Mouse (Mus musculus) midbrain, embryonic 11.5 days (tissue): ENCODE data around the gene Fam89a. TPM values are rescaled to one million over a fixed set of nuclear protein-coding genes. Genes with fewer than 3 reads are reported as not detected.

Source experiments
- ATAC-seq: fragments of 200-750 bp; cut with Nextera tagmentation; 2 replicates; pipeline ENCODE4 v1.8.0; 2017; ENCODE audit warnings: moderate TSS enrichment, moderate library complexity; ENCODE audit not compliant: low FRiP score
- DNase-seq: peaks from one replicate; pipeline ENCODE4 v3.0.0; 2015; ENCODE audit warnings: low spot score; ENCODE audit errors: missing footprints
- H3K27ac ChIP-seq: fragments of 300-500 bp; sonication (generic); 2 replicates; pipeline ENCODE4 v1.5.1; 2014; ENCODE audit warnings: low read depth, low read length
- H3K27me3 ChIP-seq: fragments of 300-500 bp; sonication (generic); 2 replicates; pipeline ENCODE4 v1.6.1; 2014; ENCODE audit warnings: mild to moderate bottlenecking, low read length, moderate library complexity, mixed read lengths; ENCODE audit not compliant: control insufficient read depth, insufficient read depth
- H3K36me3 ChIP-seq: fragments of 300-500 bp; sonication (generic); 2 replicates; pipeline ENCODE4 v1.6.1; 2014; ENCODE audit warnings: mild to moderate bottlenecking, low read length, moderate library complexity, mixed read lengths; ENCODE audit not compliant: control insufficient read depth, insufficient read depth
- H3K4me1 ChIP-seq: fragments of 300-500 bp; sonication (generic); 2 replicates; pipeline ENCODE4 v1.6.1; 2014; ENCODE audit warnings: low read length; ENCODE audit not compliant: control insufficient read depth, insufficient read depth
- H3K4me2 ChIP-seq: fragments of 300-500 bp; sonication (generic); 2 replicates; pipeline ENCODE4 v1.6.1; 2014; ENCODE audit warnings: mild to moderate bottlenecking, moderate library complexity
- H3K4me3 ChIP-seq: fragments of 300-500 bp; sonication (generic); 2 replicates; pipeline ENCODE4 v1.5.1; 2014; ENCODE audit warnings: low read depth, low read length
- H3K9ac ChIP-seq: fragments of 300-500 bp; sonication (generic); 2 replicates; pipeline ENCODE4 v1.6.1; 2014; ENCODE audit warnings: low read length
- H3K9me3 ChIP-seq: fragments of 300-500 bp; sonication (generic); 2 replicates; pipeline ENCODE4 v1.6.1; 2016; ENCODE audit warnings: low read length; ENCODE audit not compliant: control insufficient read depth
- WGBS: fragments of 180-500 bp; shearing (Covaris S2); extraction: QIAGEN DNeasy Blood & Tissue Kit; methylation state at CpG from one replicate; pipeline ENCODE4 v1.1.7; 2014; 5-methylcytosine and 5-hydroxymethylcytosine counted together
- polyA plus RNA-seq: library from polyadenylated mRNA; unstranded; fragments of >200 nt; fragmentation: Nextera tagmentation; extraction: Ambion mirVana; gene quantifications from 2 replicates; pipeline ENCODE4 v1.2.1, GENCODE M21; 2014

Fam89a gene
- 2.1 and 2.2 TPM in 2 replicates for polyA plus RNA-seq

DNA sequence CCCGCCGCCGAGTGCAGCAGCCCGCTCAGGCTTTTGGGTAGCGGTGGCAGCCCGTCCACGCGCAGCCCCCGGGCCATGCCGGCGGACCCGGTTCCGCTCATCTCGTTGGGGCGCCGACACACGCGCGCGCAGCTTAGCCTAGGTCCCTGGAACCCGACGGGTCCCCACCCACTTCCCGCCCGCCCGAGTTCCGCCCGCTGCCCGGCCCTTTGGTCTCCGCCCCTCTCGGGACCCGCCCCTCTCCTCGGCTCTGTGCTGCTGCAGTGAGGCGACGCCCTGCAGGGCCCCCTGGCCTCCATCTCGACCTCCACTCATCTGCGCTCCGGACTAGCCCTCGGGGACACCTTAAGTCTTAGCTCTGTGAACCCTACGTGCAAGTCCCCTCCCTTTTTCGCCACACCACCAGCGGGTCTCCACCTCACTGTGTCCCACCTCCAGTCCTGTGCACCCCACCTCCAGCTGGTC is at the start of gene Fam89a:
Fam89a (minus strand) TSS at position 124 of the 465 bp plus-strand sequence.
- WGBS: 1% methylated on average over 35 of the region's 41 CpGs
- H3K4me3 ChIP-seq: peak within 1 kb of the TSS; percentile 46
- ATAC-seq (peak; percentile 52), DNase-seq (peak; percentile 93)
- H3K9ac ChIP-seq: peak within 1 kb of the TSS; percentile 12; the same call in 1 of the 2 replicates
- peaks cover 42% of the 10 kb centered on the region for H3K27me3 ChIP-seq
- H3K27ac ChIP-seq: no peak within 1 kb of the TSS
- H3K4me2 ChIP-seq: peak within 1 kb of the TSS; percentile 69
- no peaks in the 10 kb centered on the region for H3K9me3 ChIP-seq
- H3K36me3 ChIP-seq: no peaks in the 10 kb centered on the region
- peaks cover 10% of the 10 kb centered on the region for H3K4me1 ChIP-seq

DNA sequence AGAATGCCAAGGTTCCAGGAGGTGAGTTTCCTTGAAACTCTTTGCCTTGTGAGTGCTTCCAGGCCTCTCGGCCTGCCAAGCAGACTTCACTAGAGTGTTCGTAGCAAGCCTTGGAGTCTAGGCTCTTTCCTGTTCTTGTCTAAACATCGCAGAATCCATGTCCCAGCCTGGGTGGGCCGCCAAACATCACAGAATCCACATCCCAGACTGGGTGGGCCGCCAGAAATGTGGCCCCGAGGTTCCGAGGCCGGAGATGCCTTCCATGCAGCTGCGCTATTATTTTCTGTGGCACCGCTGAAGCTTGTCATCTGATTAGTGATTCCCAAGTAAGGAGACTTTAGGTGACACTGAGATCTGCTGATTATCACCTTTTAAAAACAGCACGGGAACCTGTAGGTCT is 48.9 kb upstream of the Fam89a start:
- no peak overlapping the region for H3K27ac ChIP-seq
- 50% methylated on average over 11 of the region's 11 CpGs for WGBS
- no peak overlapping the region for H3K4me2 ChIP-seq
- no peak for ATAC-seq
- H3K27me3 ChIP-seq: peaks cover 8% of the 10 kb centered on the region
- H3K4me3 ChIP-seq: no peak overlapping the region
- H3K4me1 ChIP-seq: no peaks in the 10 kb centered on the region
- H3K36me3 ChIP-seq: no peaks in the 10 kb centered on the region
- no peaks in the 10 kb centered on the region for H3K9me3 ChIP-seq
- no peak for DNase-seq
- H3K9ac ChIP-seq: no peak overlapping the region

DNA sequence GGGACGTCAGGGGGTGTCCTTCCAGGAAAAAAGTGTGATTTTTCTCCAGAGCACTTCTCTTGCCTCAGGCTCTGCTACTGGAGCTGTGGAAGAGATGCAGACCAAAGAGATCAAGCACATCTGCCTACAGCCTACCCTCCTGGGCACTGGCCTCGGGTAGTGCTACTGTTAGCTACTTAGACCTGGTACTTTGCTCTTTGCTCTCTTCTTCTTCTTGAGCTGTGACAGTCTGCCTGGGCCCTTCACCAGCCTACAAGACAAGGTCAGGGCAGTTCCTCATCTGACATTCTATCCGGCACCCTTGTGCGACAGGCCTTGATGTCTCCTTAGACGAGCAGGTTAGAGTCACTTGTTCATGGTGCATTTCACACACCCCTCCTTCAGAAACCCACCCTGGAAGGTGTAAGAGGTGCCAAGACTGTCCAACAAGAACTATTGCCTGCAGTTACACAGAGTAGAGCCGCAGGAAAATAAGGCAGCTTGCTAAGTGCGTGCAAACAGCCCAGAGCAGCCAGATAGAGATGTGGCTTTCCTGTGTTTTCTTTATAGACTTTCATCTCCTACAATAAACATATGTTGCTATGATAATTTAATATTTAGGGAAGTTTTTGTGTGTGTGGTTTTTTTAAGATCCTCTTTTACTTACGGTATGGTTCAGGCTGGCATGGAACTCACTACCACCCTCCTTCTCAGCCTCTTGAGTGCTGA is 44.3 kb upstream of the Fam89a start:
- Histone ChIP-seq H3K27me3 (peaks cover 45% of the 10 kb centered on the region), H3K9ac (no peak overlapping the region)

DNA sequence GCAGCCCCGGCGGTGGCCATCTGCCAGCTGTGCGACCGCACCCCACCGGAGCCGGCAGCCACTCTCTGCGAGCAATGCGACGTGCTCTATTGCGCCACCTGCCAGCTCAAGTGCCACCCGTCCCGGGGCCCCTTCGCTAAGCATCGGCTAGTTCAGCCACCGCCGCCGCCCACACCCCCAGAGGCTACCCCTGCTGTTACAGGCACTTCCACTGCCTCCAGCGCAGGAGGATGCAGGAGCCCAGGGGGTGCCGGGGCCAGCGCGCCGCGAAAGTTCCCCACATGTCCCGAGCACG is 42.8 kb upstream of the Fam89a start:
- Histone ChIP-seq H3K27ac (no peak overlapping the region), H3K4me1 (peaks cover 21% of the 10 kb centered on the region), H3K4me3 (peak overlapping the region; percentile 58), H3K4me2 (peak overlapping the region; percentile 94), H3K36me3 (no peaks in the 10 kb centered on the region), H3K27me3 (peaks cover 49% of the 10 kb centered on the region), H3K9ac (peak overlapping the region; percentile 61), H3K9me3 (no peaks in the 10 kb centered on the region)
- DNase-seq (no peak), ATAC-seq (peak; percentile 26; the same call in 1 of the 2 replicates)
- WGBS: under 1% methylated on average over 25 of the region's 25 CpGs

More for the DNA sequence above, 44.3 kb upstream of the Fam89a start:
- Histone ChIP-seq H3K36me3 (no peaks in the 10 kb centered on the region), H3K9me3 (no peaks in the 10 kb centered on the region), H3K27ac (no peak overlapping the region), H3K4me1 (peaks cover 21% of the 10 kb centered on the region), H3K4me3 (no peak overlapping the region), H3K4me2 (peak overlapping the region; percentile 94; the same call in 1 of the 2 replicates)
- ATAC-seq (no peak), DNase-seq (no peak)
- WGBS: 74% methylated on average over 8 of the region's 8 CpGs

DNA sequence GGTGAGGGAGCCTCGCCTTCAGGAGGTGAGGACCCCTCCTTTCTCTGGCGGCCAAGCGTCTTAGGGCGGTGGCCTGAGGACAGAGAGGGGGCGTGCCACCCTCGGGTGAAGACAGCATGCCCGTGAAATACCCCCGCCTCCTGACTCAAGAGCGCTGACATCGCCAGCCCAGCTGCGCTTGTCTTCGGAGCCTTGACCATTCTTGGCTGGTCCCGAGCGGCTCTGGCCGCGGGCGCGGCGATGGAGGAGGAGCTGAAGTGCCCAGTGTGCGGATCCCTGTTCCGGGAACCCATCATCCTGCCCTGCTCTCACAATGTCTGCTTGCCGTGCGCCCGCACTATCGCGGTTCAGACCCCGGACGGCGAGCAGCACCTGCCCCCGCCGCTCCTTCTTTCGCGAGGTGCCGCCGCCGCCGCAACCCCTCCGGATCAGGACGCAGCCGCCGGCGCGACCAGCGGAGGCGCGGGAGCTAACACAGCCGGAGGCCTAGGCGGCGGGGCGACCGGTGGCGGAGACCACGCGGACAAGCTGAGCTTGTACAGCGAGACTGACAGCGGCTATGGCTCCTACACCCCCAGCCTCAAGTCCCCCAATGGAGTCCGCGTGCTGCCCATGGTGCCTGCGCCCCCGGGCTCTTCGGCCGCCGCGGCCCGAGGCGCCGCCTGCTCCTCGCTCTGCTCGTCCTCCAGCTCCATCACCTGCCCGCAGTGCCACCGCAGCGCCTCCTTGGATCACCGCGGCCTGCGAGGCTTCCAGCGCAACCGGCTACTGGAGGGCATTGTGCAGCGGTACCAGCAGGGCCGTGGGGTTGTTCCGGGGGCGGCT is 42.2 kb upstream of the Fam89a start:
- no peaks in the 10 kb centered on the region for H3K36me3 ChIP-seq
- peaks cover 49% of the 10 kb centered on the region for H3K27me3 ChIP-seq

DNA sequence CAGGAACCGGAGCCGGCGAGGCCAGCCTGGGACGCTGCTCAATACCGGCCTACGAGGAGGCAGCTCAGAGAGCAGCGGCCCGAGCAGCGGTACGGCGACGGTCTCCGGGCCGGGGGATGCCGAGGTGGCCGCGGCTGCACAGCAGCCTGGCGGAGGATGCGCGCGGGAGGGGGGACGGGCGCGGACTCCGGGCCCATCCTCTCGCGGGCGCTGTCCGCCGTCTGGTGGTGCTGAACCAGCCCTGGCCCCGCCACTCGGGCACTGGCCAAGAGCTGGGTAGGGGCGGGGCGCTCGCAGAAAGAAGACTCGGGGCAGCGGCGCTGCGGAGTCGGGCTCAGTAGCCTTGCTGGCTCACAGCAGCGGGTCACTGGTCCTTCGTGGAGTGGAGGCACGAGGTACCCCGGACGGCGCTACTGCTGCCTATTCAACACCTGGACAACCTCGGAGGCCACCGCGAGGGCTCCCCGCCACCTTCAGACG is 41.6 kb upstream of the Fam89a start:
- peaks cover 21% of the 10 kb centered on the region for H3K4me1 ChIP-seq
- H3K9me3 ChIP-seq: no peaks in the 10 kb centered on the region
- ATAC-seq (peak; percentile 84), DNase-seq (peak; percentile 99)
- peak overlapping the region; percentile 58 for H3K4me3 ChIP-seq
- no peaks in the 10 kb centered on the region for H3K36me3 ChIP-seq
- peak overlapping the region; percentile 61 for H3K9ac ChIP-seq
- H3K27me3 ChIP-seq: peaks cover 49% of the 10 kb centered on the region
- under 1% methylated on average over 49 of the region's 51 CpGs for WGBS
- peak overlapping the region; percentile 94 for H3K4me2 ChIP-seq
- H3K27ac ChIP-seq: peak overlapping the region; percentile 67

More for the DNA sequence above, 42.2 kb upstream of the Fam89a start:
- no peaks in the 10 kb centered on the region for H3K9me3 ChIP-seq
- ATAC-seq (peak; percentile 25), DNase-seq (peak; percentile 96)
- H3K4me3 ChIP-seq: peak overlapping the region; percentile 58
- under 1% methylated on average over 71 of the region's 81 CpGs for WGBS
- H3K27ac ChIP-seq: peak overlapping the region; percentile 67
- peak overlapping the region; percentile 61 for H3K9ac ChIP-seq
- peaks cover 21% of the 10 kb centered on the region for H3K4me1 ChIP-seq
- H3K4me2 ChIP-seq: peak overlapping the region; percentile 94

DNA sequence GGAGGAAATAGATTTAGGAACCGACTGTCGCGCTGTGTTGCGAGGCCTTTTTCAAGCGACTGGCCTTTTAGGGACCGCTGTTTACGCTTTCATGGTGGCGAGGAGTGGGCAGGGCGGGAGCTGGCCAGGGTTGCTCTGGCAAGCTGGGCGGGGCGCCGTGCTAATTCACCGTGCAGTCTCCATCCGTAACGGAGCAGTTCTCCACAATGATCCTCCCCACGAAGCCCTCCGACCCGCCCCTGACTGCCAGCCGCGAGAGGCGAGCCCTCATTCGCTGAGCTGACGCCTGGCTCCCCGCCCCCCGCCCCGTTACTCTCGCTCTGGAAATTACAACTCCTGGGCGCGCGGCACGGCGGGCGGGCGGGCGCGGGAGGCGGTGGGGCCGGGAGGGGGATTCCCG is 41.1 kb upstream of the Fam89a start, which contains the start of gene Trim67:
Trim67 (plus strand) TSS at position 385 of the 400 bp plus-strand sequence.
- Histone ChIP-seq H3K4me3 (peak within 1 kb of the TSS; percentile 58), H3K27ac (peak within 1 kb of the TSS; percentile 67), H3K9me3 (no peaks in the 10 kb centered on the region), H3K27me3 (peaks cover 49% of the 10 kb centered on the region), H3K4me1 (peaks cover 21% of the 10 kb centered on the region), H3K9ac (peak within 1 kb of the TSS; percentile 61), H3K4me2 (peak within 1 kb of the TSS; percentile 94), H3K36me3 (no peaks in the 10 kb centered on the region)
- ATAC-seq (peak; percentile 92), DNase-seq (peak; percentile 96)
- WGBS: 1% methylated on average over 39 of the region's 39 CpGs

DNA sequence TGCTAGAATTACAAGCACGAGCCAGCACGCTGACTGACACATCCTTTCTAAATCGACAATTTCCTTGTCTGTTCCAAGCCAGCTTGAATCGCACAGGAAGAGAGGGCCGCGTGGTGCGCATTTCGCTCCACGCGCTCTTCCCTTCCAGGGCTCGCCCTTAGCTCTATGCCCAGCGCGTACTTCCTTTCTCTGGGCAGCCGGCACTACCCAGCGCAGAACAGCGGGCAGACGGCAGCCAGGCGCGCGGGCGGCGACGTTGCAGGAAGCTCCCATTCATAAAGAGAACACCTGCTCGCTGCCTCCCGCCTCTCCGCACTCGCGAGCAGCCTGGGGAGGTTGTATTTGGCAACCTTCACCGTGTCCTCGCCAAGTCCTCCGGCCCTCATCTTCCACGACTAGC is 40.6 kb upstream of the Fam89a start:
- H3K9ac ChIP-seq: peak overlapping the region; percentile 61
- peak overlapping the region; percentile 58 for H3K4me3 ChIP-seq
- ATAC-seq (peak; percentile 28; the same call in 1 of the 2 replicates), DNase-seq (peak; percentile 91)
- peak overlapping the region; percentile 49 for H3K27ac ChIP-seq
- H3K9me3 ChIP-seq: no peaks in the 10 kb centered on the region
- peaks cover 49% of the 10 kb centered on the region for H3K27me3 ChIP-seq
- WGBS: 1% methylated on average over 32 of the region's 32 CpGs
- H3K4me1 ChIP-seq: peaks cover 21% of the 10 kb centered on the region
- peak overlapping the region; percentile 94 for H3K4me2 ChIP-seq
- H3K36me3 ChIP-seq: no peaks in the 10 kb centered on the region
